Mouse (Mus musculus) liver, postnatal 0 days (tissue): ENCODE results near the gene Arhgap22.

Source experiments
- CTCF ChIP-seq: sonication (generic); IDR thresholded peaks from 2 replicates; pipeline ENCODE4 v1.5.1; 2016; ENCODE audit warnings: antibody characterized with exemption, low read depth
- EP300 ChIP-seq: IDR thresholded peaks from 2 replicates; pipeline ENCODE4 v1.6.1; 2016; ENCODE audit warnings: antibody characterized with exemption, low read depth, mild to moderate bottlenecking

GRCm38 (mm10) chr14:33185068-33185800, 28.6 kb upstream of the Arhgap22 start, which contains the start of gene Wdfy4:
- TF ChIP-seq CTCF (no peak), EP300 (no peak)
